Mouse (Mus musculus): ENCODE data around the gene Ube2n. TPM values are rescaled to one million over a fixed set of nuclear protein-coding genes. Genes with fewer than 3 reads are reported as not detected.
"Not testable (repeated sequence)": the region's sequence is repeated elsewhere in the genome, so short reads cannot be mapped to it uniquely, and the experiment has no call there.

Ube2n gene
- total RNA-seq, 2 experiments from 2014 or later: 91.7 to 110 TPM

DNA sequence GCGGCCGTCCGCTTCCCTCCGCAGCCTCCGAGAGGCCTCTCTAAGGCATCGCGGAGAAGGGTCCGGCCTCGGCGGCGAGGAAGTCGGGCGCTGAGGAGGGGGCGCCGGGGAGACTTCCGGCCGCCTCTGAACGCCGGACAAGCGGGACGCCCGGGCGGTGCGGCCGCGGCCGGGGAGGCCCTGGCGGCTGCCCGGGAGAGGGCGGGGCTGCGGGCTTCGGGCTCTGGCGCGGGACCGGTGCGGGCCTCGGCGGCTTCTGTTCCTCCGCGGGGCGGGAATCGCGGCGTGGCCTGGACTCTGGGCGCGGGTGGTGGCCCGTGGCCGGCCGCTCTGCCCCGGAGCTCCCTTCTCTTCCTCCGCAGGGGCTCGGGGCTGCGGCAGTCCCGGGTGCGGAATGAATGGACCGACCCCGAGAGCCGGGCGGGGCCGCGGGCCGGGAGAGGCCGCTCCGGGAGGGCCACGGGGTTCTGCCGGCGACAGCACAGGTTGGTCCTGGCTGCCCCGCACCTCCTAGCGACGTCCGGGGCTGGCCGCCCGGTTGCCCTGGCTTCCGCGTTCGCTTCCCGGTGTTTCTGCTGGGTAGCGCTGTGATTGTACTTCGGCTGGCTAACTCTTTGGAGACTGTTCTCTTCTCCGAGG, 467 bp downstream of the Ube2n start:
- DNase-seq: peak; percentile 55
- intact Hi-C loops (cut with DNase I; ENCODE audit: low total_unique reads): no loop called here

DNA sequence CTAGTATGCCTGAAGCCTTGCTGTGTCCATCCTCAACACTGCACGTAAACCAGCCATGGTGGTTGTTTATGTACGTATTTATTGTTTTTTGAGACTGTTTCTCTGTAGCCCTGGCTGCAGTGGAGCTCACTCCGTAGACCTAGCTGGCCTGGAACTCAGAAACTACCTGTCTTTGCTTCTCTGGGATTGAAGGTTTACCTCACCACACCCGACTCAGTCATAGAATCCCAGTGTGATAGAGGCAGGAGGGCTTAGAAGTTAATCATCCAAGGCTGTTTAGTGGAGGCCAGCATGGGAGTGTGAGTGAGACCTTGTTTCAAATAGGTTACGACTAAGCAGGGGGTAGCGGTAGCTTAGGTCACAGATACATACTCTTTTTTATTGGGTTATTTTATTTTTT, 2.7 kb downstream of the Ube2n start:
- intact Hi-C loops (cut with DNase I; ENCODE audit: low total_unique reads): no loop called here
- DNase-seq: no peak

DNA sequence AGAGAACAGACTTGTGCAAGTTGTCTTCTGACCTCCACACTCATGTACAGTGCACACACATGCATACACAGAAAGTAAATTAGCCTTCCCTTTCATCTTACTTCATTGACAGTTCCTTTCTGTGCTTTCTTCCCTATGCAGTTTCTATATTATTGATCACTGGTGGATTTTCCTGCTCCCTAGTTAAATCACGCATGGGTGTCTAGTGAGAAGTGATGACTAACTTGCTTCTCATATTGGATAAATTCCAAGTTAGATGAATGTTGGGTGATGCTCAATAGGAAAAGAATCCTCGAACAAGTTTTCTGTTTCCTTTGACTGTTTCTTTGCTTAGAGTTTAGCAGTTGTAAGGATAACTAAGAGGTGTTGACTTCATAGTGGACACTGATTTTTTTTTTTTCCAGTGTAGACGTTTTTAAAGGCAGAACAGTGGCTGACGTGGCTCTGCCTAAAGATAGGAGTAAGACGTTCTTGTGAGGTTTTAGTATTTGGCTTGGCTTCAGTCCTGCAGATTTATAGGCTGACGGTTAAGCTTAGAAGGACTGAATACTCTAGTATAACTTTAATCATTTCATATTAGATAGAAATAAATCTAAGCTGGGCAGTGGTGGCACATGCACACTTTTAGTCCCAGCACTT, 10.2 kb downstream of the Ube2n start:
- intact Hi-C loops (cut with DNase I; ENCODE audit: low total_unique reads): no loop called here
- no peak for DNase-seq

DNA sequence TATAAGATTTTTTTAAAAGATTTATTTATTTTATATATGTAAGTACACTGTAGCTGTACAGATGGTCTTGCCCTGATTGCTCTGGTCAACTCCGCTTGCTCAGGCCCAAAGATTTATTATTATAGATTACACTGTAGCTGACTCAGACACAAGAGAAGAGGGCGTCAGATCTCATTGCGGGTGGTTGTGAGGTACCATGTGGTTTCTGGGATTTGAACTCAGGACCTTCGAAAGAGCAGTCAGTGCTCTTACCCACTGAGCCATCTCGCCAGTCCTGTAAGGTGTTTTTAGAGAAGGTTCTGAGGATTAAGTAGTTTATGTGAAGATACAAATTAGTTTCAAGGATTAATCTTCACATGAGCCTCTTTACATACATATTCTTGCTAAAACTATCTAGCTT, 10.9 kb downstream of the Ube2n start:
- no peak for DNase-seq
- intact Hi-C loops (cut with DNase I; ENCODE audit: low total_unique reads): no loop called here

DNA sequence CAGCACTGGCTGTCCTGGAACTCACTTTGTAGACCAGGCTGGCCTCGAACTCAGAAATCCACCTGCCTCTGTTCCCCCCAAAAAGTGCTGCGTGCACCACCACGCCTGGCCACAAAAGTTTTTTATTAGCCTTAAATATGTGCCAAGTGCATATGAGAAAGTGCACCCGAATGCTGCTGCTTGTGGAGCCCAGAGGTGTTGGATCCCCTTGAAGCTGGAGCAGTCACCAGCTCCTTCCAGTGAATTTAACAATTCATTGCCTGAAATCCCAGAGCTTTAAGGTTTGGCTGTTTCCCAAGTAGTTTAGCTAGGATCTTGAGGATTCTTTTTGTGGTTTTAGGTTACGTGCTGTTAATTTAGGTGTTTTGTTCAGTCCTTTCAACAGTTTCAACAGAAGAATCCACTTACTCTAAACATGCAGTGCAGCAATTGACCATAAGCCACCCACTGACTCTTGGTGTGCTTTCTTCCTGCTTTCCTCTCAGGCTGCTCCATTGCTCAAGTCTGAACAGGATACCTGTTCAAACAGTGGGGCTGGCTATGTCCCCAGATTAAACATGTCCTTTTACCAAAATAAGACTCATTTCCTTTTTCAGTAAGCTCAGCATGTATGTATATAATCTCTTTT, 11.7 kb downstream of the Ube2n start:
- no peak for DNase-seq
- intact Hi-C loops (cut with DNase I; ENCODE audit: low total_unique reads): no loop called here

DNA sequence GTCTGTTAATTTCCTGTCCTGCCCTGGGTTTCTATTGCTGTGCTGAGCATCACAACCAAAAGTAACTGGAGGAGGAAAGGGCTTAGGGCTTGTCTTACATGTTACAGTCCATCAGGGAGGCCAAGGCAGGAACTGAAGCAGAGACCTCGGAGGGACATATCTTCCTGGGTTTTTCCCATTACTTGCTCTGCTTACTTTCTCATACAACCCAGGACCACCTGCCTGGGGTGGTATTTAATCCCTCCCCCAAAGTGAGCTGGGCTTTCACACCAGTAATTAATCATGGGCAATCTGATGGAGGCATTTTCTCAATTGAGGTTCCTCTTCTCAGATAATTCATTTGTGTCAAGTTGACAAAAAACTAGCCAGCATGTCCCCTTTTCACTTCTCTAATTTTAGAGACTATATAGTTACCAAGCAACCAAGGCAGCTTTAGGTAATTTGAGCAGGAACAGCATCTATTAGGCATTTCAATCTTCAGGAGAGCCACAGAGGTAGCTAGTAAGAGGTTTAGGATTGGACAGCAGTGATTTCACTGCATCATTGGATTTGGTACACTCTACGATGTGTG, 15.7 kb downstream of the Ube2n start:
- no peak for DNase-seq
- intact Hi-C loops (cut with DNase I; ENCODE audit: low total_unique reads): no loop called here

DNA sequence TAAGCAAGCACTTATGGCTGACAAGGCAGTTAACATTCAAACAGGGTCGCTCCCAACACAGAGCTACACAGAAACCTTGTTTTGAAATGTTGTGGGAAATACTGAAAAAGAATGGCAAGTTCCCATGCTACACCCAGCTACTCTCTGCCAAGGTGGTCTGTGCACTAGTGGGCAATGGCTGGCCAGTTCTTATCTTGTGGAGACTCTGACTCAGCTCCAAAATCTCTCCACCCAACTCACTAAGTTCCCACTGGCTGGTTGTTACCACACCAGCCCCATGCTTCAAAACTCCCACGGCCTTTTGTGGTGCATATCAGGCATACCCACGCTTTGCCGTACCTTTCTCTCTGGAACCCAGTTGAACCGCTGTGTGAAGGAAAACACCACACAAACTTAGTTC, 18.0 kb downstream of the Ube2n start:
- intact Hi-C loops (cut with DNase I; ENCODE audit: low total_unique reads): no loop called here
- DNase-seq: no peak

DNA sequence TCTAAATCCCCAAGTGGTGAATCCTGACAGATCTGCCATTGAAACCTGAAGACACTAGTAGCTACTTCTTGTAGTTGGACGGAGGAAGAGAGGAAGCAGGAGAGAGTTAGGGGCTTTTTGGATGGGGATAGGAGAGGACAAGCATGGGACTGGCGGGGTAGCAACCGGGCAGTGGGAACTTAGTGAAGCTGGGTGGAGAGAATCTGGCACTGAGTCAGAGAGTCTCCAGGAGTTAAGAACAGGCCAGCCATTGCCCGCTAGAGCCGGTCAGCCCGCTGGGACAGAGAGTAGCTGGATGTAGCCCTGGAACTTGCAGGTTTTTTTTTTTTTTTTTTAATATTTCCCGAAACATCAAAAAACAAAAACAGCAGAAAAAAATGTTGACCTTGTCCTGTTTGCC, 18.4 kb downstream of the Ube2n start:
- intact Hi-C loops (cut with DNase I; ENCODE audit: low total_unique reads): no loop called here
- no peak for DNase-seq

DNA sequence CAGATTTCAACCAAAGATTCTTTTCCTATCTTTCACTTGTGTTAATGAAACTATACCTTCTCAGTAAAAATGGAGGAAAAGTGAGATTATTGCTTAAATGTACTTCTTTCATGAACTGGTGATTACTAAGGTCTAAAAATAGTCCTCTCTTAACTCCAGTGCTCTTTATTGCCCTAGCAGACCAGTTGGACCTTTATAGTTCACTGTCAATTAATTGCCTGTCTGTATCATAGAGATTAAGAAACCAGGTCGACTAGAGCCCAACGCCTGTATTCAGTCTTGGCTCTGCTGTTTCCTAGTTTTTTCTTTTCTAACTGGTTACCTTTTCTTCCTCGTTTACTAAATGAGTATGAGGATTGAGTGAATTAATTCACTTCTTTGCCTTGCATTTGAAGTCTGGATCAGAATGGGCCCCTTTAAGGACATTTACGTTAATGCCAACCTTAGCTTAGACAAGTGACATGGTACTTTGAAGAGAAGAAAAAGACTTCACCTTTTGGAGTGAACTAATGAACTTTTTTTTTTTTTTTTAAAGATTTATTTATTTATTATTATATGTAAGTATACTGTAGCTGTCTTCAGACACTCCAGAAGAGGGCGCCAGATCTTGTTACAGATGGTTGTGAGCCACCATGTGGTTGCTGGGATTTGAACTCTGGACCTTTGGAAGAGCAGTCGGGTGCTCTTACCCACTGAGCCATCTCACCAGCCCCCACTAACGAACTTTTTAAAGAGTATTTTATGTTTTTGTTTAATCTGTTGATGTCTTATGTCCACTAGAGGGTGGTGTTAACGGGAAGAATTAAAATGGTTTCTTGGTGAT, 20.7 kb downstream of the Ube2n start:
- intact Hi-C loops (cut with DNase I; ENCODE audit: low total_unique reads): no loop called here
- DNase-seq: no peak

DNA sequence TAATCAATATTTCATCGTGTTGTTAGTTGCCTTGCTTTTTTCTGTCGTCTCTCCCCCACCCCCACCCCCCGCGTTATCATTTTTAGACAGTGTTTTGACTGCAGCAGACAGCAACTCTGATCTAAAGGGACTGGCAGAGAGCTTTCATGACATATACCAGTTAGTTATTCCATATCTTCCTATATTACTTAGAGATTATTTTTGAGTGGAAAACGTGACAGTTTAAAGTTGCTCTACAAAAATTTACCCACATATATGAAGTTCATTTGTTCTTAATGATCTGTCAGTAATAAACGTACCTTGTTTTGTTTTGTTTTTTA, 21.2 kb downstream of the Ube2n start:
- no peak for DNase-seq
- intact Hi-C loops (cut with DNase I; ENCODE audit: low total_unique reads): no loop called here

DNA sequence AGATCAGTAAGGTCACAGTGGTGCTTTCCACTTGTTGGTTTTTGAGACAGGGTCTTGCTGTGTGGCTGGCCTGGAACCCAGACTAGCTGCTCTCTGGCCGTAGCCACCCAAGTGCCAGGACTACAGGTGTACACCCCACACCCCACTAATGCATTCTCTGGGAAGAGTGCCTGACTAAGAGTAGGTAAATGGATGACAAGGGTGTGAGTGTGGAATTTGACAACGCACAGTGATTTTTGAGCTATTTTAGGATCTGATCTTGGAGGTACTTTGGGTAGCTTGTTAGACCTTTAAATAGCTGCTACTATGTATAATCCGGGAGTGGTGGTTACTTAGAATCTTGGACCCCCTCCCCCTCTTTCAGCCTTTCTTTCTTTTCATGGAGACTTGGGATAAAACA, 24.3 kb downstream of the Ube2n start:
- DNase-seq: no peak
- intact Hi-C loops (cut with DNase I; ENCODE audit: low total_unique reads): no loop called here

DNA sequence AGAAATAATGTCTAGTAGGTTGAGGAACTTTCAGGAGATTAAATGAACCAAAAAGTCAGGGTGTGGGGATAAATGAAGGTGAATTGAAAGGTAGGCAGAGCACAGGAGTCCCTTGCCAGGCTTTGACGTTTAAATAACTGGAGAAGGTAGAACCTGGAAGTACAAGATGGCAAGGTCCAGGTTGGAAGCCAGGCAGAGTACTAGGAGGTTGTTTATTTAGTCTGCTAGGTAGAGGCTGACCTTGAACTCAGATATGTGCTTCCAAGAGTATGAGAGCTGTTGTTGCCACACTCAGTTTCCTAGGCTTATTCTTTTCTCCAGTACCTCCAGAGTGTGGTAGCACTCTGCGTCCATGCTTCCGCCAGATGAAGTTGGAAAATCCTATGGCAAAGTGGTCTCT, 24.9 kb downstream of the Ube2n start:
- no peak for DNase-seq
- intact Hi-C loops (cut with DNase I; ENCODE audit: low total_unique reads): no loop called here

DNA sequence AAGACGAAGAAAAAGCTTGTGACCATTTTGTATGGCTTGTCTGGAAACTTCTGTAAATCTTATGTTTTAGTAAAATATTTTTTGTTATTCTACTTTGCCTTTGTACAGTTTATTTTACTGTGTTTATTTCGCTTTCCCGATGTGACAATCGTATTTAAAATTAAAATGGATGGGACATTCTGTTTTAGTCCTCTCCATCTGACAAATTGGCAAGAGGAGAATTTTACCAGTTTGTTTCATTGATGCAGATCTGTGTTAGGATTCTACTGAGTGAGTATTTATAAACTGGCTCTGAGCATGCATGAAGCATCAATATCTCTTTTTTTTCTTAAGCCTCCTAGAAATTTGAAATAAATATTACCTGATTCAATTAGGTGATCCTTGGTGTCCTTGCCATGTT, 28.0 kb downstream of the Ube2n start:
- intact Hi-C loops (cut with DNase I; ENCODE audit: low total_unique reads): no loop called here
- DNase-seq: no peak

DNA sequence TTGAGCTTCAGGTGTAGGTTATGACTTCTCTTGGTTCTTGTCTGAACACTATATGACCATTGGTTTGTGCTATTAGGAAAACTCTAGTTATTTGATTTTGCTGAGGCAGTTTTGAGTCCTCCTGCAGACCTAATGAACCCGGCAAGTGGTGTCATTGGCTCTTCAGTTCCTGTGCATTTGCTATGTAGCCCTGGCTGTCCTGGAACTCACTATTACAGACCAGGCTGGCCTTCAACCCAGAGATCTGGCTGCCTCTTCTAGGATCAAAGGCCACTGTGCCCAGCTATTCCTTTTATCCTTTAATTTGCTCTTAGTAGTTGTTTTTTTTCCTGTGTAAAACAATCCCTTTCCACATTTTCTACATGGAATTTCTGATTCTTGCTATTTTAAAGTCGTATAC, 28.4 kb downstream of the Ube2n start:
- intact Hi-C loops (cut with DNase I; ENCODE audit: low total_unique reads): no loop called here
- DNase-seq: no peak

DNA sequence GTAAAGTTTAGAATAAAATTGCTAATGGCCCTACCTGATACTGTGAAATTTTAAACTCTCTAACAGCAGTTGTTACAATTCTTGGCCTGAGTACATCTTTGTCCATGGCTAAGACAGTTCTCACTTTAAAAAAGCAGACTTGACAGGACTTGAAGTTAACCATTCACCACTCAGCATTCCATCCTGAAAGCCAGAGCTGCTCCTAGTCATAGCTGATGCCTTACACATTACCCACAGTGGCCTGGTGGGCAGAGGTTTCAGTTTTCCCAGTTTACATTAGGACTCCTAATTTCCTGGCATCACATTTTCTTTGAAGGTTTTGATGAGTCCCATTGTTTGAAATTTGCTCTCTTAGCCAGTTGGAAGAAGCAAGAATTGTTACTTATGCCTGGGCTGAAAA, 29.1 kb downstream of the Ube2n start:
- no peak for DNase-seq
- intact Hi-C loops (cut with DNase I; ENCODE audit: low total_unique reads): no loop called here

DNA sequence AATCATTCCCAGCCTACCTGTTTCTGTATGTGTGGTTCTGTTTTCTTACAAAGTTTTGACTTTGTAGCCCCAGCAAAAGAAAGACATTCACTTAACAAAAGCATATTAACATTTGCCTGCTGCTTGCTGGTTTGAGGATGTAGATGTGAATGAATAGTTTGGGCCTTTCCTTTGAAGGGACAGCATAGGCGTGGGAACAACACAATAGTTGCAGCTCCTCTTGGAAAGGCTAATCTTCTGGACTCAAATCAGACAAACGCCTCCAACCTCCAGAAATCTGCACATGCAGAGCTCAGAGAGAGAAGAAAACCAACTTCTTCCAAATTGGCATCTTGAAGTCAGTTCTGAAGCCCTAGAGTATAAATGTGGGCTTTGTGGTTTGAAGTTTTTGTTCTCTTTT, 29.7 kb downstream of the Ube2n start:
- intact Hi-C loops (cut with DNase I; ENCODE audit: low total_unique reads): no loop called here
- DNase-seq: no peak

DNA sequence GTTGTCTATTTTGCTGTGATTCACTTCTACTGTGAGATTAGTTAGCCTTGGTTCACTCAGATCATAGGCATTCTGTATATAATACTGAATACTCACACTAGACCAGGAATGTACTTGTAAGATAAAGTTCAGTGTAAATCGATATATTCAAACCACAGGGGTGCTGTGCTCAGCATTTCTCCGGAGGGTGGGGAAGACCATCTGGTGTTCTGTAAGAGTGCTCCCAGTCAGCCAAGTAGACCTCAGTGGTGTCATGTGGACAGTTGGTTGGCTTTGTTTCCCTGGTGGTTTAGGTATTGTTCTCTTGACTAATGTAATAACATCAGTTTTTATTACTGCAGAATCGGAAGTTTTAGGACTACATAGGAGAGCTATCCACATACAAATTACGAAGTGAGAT, 30.1 kb downstream of the Ube2n start:
- DNase-seq: no peak
- intact Hi-C loops (cut with DNase I; ENCODE audit: low total_unique reads): no loop called here

DNA sequence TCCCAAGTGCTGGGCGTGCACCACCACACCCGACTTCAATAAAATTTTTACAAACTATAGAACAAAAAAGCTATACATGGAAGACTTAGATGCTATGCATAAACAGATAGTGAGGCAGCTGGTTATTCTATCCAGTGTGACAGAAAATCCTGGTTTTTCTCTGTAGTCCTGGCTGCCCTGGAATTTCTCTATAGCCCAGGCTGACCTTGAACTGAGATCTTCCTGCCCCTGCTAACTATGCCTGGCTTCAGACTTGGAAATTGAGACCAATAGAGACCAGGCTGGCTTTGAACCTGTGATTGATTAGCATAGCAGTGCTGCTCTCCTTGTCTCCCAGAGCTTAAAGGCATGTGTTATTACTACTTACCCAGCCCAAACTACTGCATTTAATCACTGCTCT, 31.2 kb downstream of the Ube2n start:
- no peak for DNase-seq
- intact Hi-C loops (cut with DNase I; ENCODE audit: low total_unique reads): no loop called here

DNA sequence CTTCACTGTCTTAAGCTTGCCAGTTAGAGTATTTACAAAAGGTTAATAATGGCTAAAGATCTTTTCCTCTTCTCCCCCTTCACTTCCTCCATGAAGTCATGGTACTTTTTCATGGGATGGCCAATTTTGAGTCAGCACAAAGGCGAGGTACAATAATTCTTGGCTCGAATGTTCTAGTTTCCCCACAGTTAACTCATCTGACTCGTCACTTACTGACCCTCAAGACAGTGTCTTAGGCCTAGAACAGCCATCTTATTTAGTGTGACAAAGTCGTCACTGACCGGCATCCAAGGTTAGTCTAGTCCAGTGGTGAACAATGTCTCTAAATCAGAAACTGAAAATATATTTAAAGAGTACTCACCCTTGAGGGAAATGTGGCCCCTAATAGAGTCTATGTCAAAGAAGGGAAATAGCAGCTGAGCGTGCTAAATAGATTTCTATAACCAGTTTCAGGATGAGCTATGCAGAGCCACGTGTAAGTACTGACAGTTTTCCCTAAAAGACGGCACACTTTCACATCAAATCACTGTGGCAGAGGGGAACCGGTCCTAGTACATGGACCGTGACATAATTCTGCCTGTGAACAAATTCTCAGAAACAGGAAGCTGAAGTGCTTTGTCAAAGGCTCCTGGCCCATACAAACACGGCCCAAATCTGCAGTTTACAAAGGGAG, 33.3 kb downstream of the Ube2n start:
- intact Hi-C loops (cut with DNase I; ENCODE audit: low total_unique reads): no loop called here
- no peak for DNase-seq

DNA sequence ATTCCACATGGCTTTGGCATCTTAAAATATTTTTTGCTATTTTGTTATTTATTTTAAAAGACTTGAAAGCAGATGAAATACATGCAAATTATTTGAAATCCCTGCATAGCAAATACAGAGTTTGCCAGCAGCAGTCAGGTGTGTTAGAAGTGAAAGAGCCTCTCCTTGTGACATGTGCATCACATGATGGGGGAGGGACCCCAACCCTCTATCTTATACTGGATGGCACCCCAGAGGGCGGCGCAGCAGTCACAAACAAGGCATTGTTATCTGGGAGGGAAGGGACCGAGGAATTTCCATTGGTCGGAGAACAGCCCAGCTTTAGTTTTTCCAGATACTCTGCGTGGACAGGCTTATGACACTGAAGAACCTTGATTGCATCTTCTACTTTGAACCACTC, 34.1 kb downstream of the Ube2n start:
- intact Hi-C loops (cut with DNase I; ENCODE audit: low total_unique reads); DNase-seq: not testable (repeated sequence)
